Mouse (Mus musculus): ENCODE data around the gene Gse1. TPM values are rescaled to one million over a fixed set of nuclear protein-coding genes. Genes with fewer than 3 reads are reported as not detected.

Gene Gse1
- polyA plus RNA-seq, 1 experiment = 55.9 TPM

- 25% methylated on average over 16 of the region's 17 CpGs for WGBS
- H3K27ac ChIP-seq (ENCODE audit: insufficient read depth, low read depth, low read length) = no peak overlapping the region
- peaks cover 10% of the 10 kb centered on the region for H3K4me1 ChIP-seq (ENCODE audit: control insufficient read depth, insufficient read depth, insufficient read length, low read length)
These were observed 43.1 kb upstream of the Gse1 start for GRCm38 (mm10) chr8:120184850-120185792.

GRCm38 (mm10) chr8:120186454-120186853 lies 41.8 kb upstream of the Gse1 start:
- no peak for TF ChIP-seq CTCF (IDR thresholded peaks at IDR 0.05; ENCODE audit: extremely low read depth, insufficient read length, insufficient replicate concordance, low read depth, low read length)
- TF ChIP-seq POLR2A (IDR thresholded peaks at IDR 0.05; ENCODE audit: low read depth, low read length) = no peak
- Histone ChIP-seq H3K27ac (ENCODE audit: insufficient read depth, low read depth, low read length) (no peak overlapping the region), H3K4me3 (ENCODE audit: low read depth, low read length) (no peak overlapping the region), H3K4me1 (ENCODE audit: control insufficient read depth, insufficient read depth, insufficient read length, low read length) (peaks cover 15% of the 10 kb centered on the region), H3K27me3 (ENCODE audit: control insufficient read depth, insufficient read depth, low read length) (no peaks in the 10 kb centered on the region), H3K36me3 (ENCODE audit: control insufficient read depth, insufficient read depth, low read length) (no peaks in the 10 kb centered on the region)
- WGBS = 72% methylated on average over 8 of the region's 8 CpGs

More at GRCm38 (mm10) chr8:120184850-120185792, 43.1 kb upstream of the Gse1 start:
- Histone ChIP-seq H3K4me3 (ENCODE audit: low read depth, low read length) (no peak overlapping the region), H3K36me3 (ENCODE audit: control insufficient read depth, insufficient read depth, low read length) (no peaks in the 10 kb centered on the region), H3K27me3 (ENCODE audit: control insufficient read depth, insufficient read depth, low read length) (no peaks in the 10 kb centered on the region)
- TF ChIP-seq POLR2A (IDR thresholded peaks at IDR 0.05; ENCODE audit: low read depth, low read length) (no peak), CTCF (IDR thresholded peaks at IDR 0.05; ENCODE audit: extremely low read depth, insufficient read length, insufficient replicate concordance, low read depth, low read length) (no peak)

GRCm38 (mm10) chr8:120188510-120188909 lies 39.7 kb upstream of the Gse1 start:
- WGBS = 54% methylated on average over 6 of the region's 6 CpGs
- Histone ChIP-seq H3K36me3 (ENCODE audit: control insufficient read depth, insufficient read depth, low read length) (no peaks in the 10 kb centered on the region), H3K4me1 (ENCODE audit: control insufficient read depth, insufficient read depth, insufficient read length, low read length) (peaks cover 15% of the 10 kb centered on the region), H3K27ac (ENCODE audit: insufficient read depth, low read depth, low read length) (no peak overlapping the region), H3K4me3 (ENCODE audit: low read depth, low read length) (no peak overlapping the region), H3K27me3 (ENCODE audit: control insufficient read depth, insufficient read depth, low read length) (no peaks in the 10 kb centered on the region)
- TF ChIP-seq CTCF (IDR thresholded peaks at IDR 0.05; ENCODE audit: extremely low read depth, insufficient read length, insufficient replicate concordance, low read depth, low read length) (no peak), POLR2A (IDR thresholded peaks at IDR 0.05; ENCODE audit: low read depth, low read length) (no peak)

- 74% methylated on average over 6 of the region's 6 CpGs for WGBS
- Histone ChIP-seq H3K4me1 (ENCODE audit: control insufficient read depth, insufficient read depth, insufficient read length, low read length) (peaks cover 15% of the 10 kb centered on the region), H3K27me3 (ENCODE audit: control insufficient read depth, insufficient read depth, low read length) (no peaks in the 10 kb centered on the region), H3K4me3 (ENCODE audit: low read depth, low read length) (no peak overlapping the region), H3K27ac (ENCODE audit: insufficient read depth, low read depth, low read length) (no peak overlapping the region), H3K36me3 (ENCODE audit: control insufficient read depth, insufficient read depth, low read length) (no peaks in the 10 kb centered on the region)
- no peak for TF ChIP-seq POLR2A (IDR thresholded peaks at IDR 0.05; ENCODE audit: low read depth, low read length)
- TF ChIP-seq CTCF (IDR thresholded peaks at IDR 0.05; ENCODE audit: extremely low read depth, insufficient read length, insufficient replicate concordance, low read depth, low read length) = no peak
These were observed 38.8 kb upstream of the Gse1 start for GRCm38 (mm10) chr8:120189440-120189839.

GRCm38 (mm10) chr8:120190107-120190809 lies 38.0 kb upstream of the Gse1 start:
- no peaks in the 10 kb centered on the region for H3K27me3 ChIP-seq (ENCODE audit: control insufficient read depth, insufficient read depth, low read length)
- no peak overlapping the region for H3K4me3 ChIP-seq (ENCODE audit: low read depth, low read length)
- 0 out of 2 replicates have a peak overlapping the region, but pooled peaks have one; percentile 9 for H3K27ac ChIP-seq (ENCODE audit: insufficient read depth, low read depth, low read length)
- TF ChIP-seq CTCF (IDR thresholded peaks at IDR 0.05; ENCODE audit: extremely low read depth, insufficient read length, insufficient replicate concordance, low read depth, low read length) (no peak), POLR2A (IDR thresholded peaks at IDR 0.05; ENCODE audit: low read depth, low read length) (no peak)
- WGBS = 85% methylated on average over 17 of the region's 17 CpGs
- H3K36me3 ChIP-seq (ENCODE audit: control insufficient read depth, insufficient read depth, low read length) = no peaks in the 10 kb centered on the region
- H3K4me1 ChIP-seq (ENCODE audit: control insufficient read depth, insufficient read depth, insufficient read length, low read length) = peaks cover 13% of the 10 kb centered on the region

GRCm38 (mm10) chr8:120190810-120191413 lies 37.3 kb upstream of the Gse1 start:
- Histone ChIP-seq H3K4me3 (ENCODE audit: low read depth, low read length) (peak overlapping the region; percentile 7; the same call in 1 of the 2 replicates), H3K27ac (ENCODE audit: insufficient read depth, low read depth, low read length) (peak overlapping the region; percentile 78)
- WGBS = 46% methylated on average over 20 of the region's 20 CpGs

More at GRCm38 (mm10) chr8:120190810-120191413, 37.3 kb upstream of the Gse1 start:
- peaks cover 7% of the 10 kb centered on the region for H3K4me1 ChIP-seq (ENCODE audit: control insufficient read depth, insufficient read depth, insufficient read length, low read length)
- no peaks in the 10 kb centered on the region for H3K27me3 ChIP-seq (ENCODE audit: control insufficient read depth, insufficient read depth, low read length)
- no peaks in the 10 kb centered on the region for H3K36me3 ChIP-seq (ENCODE audit: control insufficient read depth, insufficient read depth, low read length)
- TF ChIP-seq CTCF (IDR thresholded peaks at IDR 0.05; ENCODE audit: extremely low read depth, insufficient read length, insufficient replicate concordance, low read depth, low read length) = no peak
- TF ChIP-seq POLR2A (IDR thresholded peaks at IDR 0.05; ENCODE audit: low read depth, low read length) = no peak
